17 mouse cellular contexts compared by ENCODE assay signal in the genomic region with DNA sequence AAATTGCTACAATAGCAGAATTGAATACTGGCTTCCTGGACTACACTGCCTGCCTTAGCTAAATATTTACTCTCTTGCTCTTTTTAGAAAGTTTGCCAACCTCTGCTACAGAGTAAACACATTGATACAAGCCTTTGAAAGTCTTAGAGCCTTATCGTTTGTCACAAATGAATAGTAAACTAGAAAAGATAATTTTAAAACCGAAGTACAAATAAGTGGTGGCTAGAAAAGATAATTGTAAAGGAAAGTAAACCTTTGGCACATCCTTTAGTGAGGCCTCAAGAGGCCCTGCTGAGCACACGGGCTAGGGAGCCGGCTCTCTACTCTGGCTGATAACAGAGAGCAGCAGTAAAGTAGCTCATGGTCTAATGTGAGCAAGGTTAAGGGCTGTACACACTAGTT. TPM values are rescaled to one million over a fixed set of nuclear protein-coding genes. Genes with fewer than 3 reads are reported as not detected.
DNase-seq lines count a peak whose midpoint lies in the region; ATAC-seq and TF ChIP-seq lines count a peak whose summit lies in the region.
"Had no signal": no experiment of that assay in that cellular context is flagged by ENCODE, and none has a peak within 500 bp of the region (broad histone marks: within the 10 kb centered on the region; RNA-seq: fewer than 3 reads in every experiment).

No protein-coding gene starts in this region.

- H3K27ac ChIP-seq in heart, embryonic 12.5 days (ENCODE audit: poor library complexity, severe bottlenecking) = no peak overlapping the region
- H3K27ac ChIP-seq in MEL (ENCODE audit: control insufficient read depth, low read depth, low read length) = peak overlapping the region; percentile 46
- H3K27ac ChIP-seq: embryonic facial prominence, embryonic 13.5 days; heart, embryonic 13.5 days; neural tube, embryonic 13.5 days had no signal

- peak; percentile 78; a peak in 3 of 4 replicates for TF ChIP-seq EP300 in MEL (IDR thresholded peaks at IDR 0.05; ENCODE audit: low read depth in 1 of 2, low read length in 2 of 2)

- H3K36me3 ChIP-seq in heart, embryonic 12.5 days = no peaks in the 10 kb centered on the region
- H3K36me3 ChIP-seq in MEL (ENCODE audit: control insufficient read depth in 1 of 2, insufficient read depth in 2 of 2, low read length in 2 of 2) = peaks cover 0 to 17% of the 10 kb centered on the region in 2 experiments; a peak in 2 of 4 replicates
- H3K36me3 ChIP-seq: embryonic facial prominence, embryonic 13.5 days; heart, embryonic 13.5 days; neural tube, embryonic 13.5 days had no signal

- ATAC-seq in heart, embryonic 12.5 days (ENCODE audit: insufficient number of reproducible peaks, low FRiP score) = peak; percentile 73
- ATAC-seq: inflammation-experienced regulatory T-cells, adult 6 months had no signal

- no peak for TF ChIP-seq CTCF in MEL (IDR thresholded peaks at IDR 0.05 in 2 of 3, conservative IDR thresholded peaks at IDR 0.05 in 1 of 3; ENCODE audit: control insufficient read depth in 1 of 3, insufficient read depth in 1 of 3, low read depth in 2 of 3, low read length in 3 of 3, poor library complexity in 1 of 3, severe bottlenecking in 1 of 3)

- no peak for TF ChIP-seq POLR2A in MEL (IDR thresholded peaks at IDR 0.05; ENCODE audit: control insufficient read depth in 1 of 2, insufficient read depth in 1 of 2, low read depth in 1 of 2, low read length in 2 of 2, poor library complexity in 1 of 2)

- H3K9ac ChIP-seq in heart, embryonic 12.5 days = no peak overlapping the region
- peak overlapping the region; percentile 14; the same call in 1 of the 2 replicates for H3K9ac ChIP-seq in MEL (ENCODE audit: control insufficient read depth, low read depth, low read length, poor library complexity, severe bottlenecking)
- H3K9ac ChIP-seq: embryonic facial prominence, embryonic 13.5 days; heart, embryonic 13.5 days; neural tube, embryonic 13.5 days had no signal

- no peaks in the 10 kb centered on the region for H3K9me3 ChIP-seq in heart, embryonic 12.5 days (replicated peaks)
- no peaks in the 10 kb centered on the region for H3K9me3 ChIP-seq in MEL (replicated peaks; ENCODE audit: insufficient read depth, low read length)
- H3K9me3 ChIP-seq: embryonic facial prominence, embryonic 13.5 days; heart, embryonic 13.5 days; neural tube, embryonic 13.5 days had no signal

- intact Hi-C loops in left cerebral cortex, postnatal 4 days (cut with DNase I) = no loop called here

- no peak overlapping the region for H3K4me2 ChIP-seq in heart, embryonic 12.5 days
- H3K4me2 ChIP-seq: embryonic facial prominence, embryonic 13.5 days; heart, embryonic 13.5 days; neural tube, embryonic 13.5 days had no signal

- 22% methylated on average over 4 of the region's 4 CpGs for WGBS in heart, embryonic 12.5 days

- no peaks in the 10 kb centered on the region; the same call in 1 of the 2 replicates for H3K27me3 ChIP-seq in heart, embryonic 12.5 days (replicated peaks)
- no peaks in the 10 kb centered on the region; a peak in 2 of 4 replicates for H3K27me3 ChIP-seq in MEL (ENCODE audit: control insufficient read depth in 1 of 2, insufficient read depth in 2 of 2, low read length in 2 of 2)
- H3K27me3 ChIP-seq: heart, embryonic 13.5 days; neural tube, embryonic 13.5 days had no signal

- peaks cover 10% of the 10 kb centered on the region; the same call in 1 of the 2 replicates for H3K4me1 ChIP-seq in heart, embryonic 12.5 days (replicated peaks)
- peaks cover 10 to 19% of the 10 kb centered on the region in 2 experiments for H3K4me1 ChIP-seq in MEL (ENCODE audit: control insufficient read depth in 1 of 2, insufficient read depth in 2 of 2, low read length in 2 of 2)
- H3K4me1 ChIP-seq: embryonic facial prominence, embryonic 13.5 days had no signal

- DNase-seq in heart, postnatal 4 days = no peak
- peak; percentile 85 for DNase-seq in MEL (ENCODE audit: low read depth, low spot score)
- peak; percentile 39 for DNase-seq in liver
- DNase-seq in lung, postnatal 36 days = peak; percentile 42
- no peak for DNase-seq in frontal cortex, postnatal 36 days (ENCODE audit: low spot score in 2 of 2)
- DNase-seq in neural tube, embryonic 10.5 days (ENCODE audit: extremely low spot score, low spot score) = no peak
- no peak for DNase-seq in left cerebral cortex, postnatal 4 days
- DNase-seq: cerebellum, postnatal 14 days; kidney, postnatal 36 days; right cerebral cortex, postnatal 4 days; thymus, postnatal 36 days had no signal

- H3K4me3 ChIP-seq in heart, embryonic 12.5 days = no peak overlapping the region
- peak overlapping the region in 1 of 2 experiments; percentile 0; a peak in 1 of 4 replicates for H3K4me3 ChIP-seq in MEL (ENCODE audit: control insufficient read depth in 1 of 2, insufficient read depth in 1 of 2, low read depth in 2 of 2, low read length in 2 of 2)
- H3K4me3 ChIP-seq: embryonic facial prominence, embryonic 13.5 days; heart, embryonic 13.5 days; megakaryocyte, embryonic 14.5 days; neural tube, embryonic 13.5 days had no signal

- TF ChIP-seq RAD21 in MEL (IDR thresholded peaks at IDR 0.05; ENCODE audit: low read depth, low read length) = no peak

- H3K79me2 ChIP-seq in MEL (ENCODE audit: control insufficient read depth, insufficient read depth, low read length, poor library complexity) = no peaks in the 10 kb centered on the region

TF ChIP-seq in MEL, 35 proteins besides CTCF, POLR2A, EP300 and RAD21 (continues in another document):
- no peak for TF ChIP-seq USF1 (IDR thresholded peaks at IDR 0.05; ENCODE audit: low read depth, low read length)
- no peak for TF ChIP-seq CHD2 (IDR thresholded peaks at IDR 0.05; ENCODE audit: low read length)
- no peak for TF ChIP-seq ELF1 (IDR thresholded peaks at IDR 0.05; ENCODE audit: low read depth, low read length)
- no peak for TF ChIP-seq SMC3 (IDR thresholded peaks at IDR 0.05; ENCODE audit: low read depth, low read length)
- peak; percentile 48; the same call in 1 of the 2 replicates for TF ChIP-seq TBP (IDR thresholded peaks at IDR 0.05; ENCODE audit: low read depth, low read length)
- no peak for TF ChIP-seq USF2 (IDR thresholded peaks at IDR 0.05; ENCODE audit: borderline replicate concordance in 1 of 2, insufficient read depth in 1 of 2, low read depth in 1 of 2, low read length in 2 of 2)
- TF ChIP-seq JUND (IDR thresholded peaks at IDR 0.05; ENCODE audit: low read depth, low read length) = no peak
- TF ChIP-seq ZMIZ1 (IDR thresholded peaks at IDR 0.05; ENCODE audit: low read depth, low read length) = no peak
- TF ChIP-seq GABPA (IDR thresholded peaks at IDR 0.05; ENCODE audit: low read depth, low read length) = no peak
- TF ChIP-seq NELFE (IDR thresholded peaks at IDR 0.05; ENCODE audit: low read depth, low read length) = no peak
- no peak for TF ChIP-seq ZC3H11A (IDR thresholded peaks at IDR 0.05; ENCODE audit: low read depth, low read length)
- no peak for TF ChIP-seq MYB (IDR thresholded peaks at IDR 0.05; ENCODE audit: low read depth, low read length)
- TF ChIP-seq E2F4 (IDR thresholded peaks at IDR 0.05; ENCODE audit: borderline replicate concordance, low read depth, low read length) = no peak
- TF ChIP-seq CHD1 (IDR thresholded peaks at IDR 0.05; ENCODE audit: low read depth, low read length) = no peak
- no peak for TF ChIP-seq NRF1 (IDR thresholded peaks at IDR 0.05; ENCODE audit: insufficient read depth, low read depth, low read length, poor library complexity, severe bottlenecking)
- no peak for TF ChIP-seq UBTF (IDR thresholded peaks at IDR 0.05; ENCODE audit: borderline replicate concordance, insufficient read depth, low read depth, low read length)
- TF ChIP-seq GATA1 (IDR thresholded peaks at IDR 0.05; ENCODE audit: low read depth, low read length) = peak; percentile 83
- no peak for TF ChIP-seq TAL1 (IDR thresholded peaks at IDR 0.05; ENCODE audit: low read length)
- TF ChIP-seq MAFK (IDR thresholded peaks at IDR 0.05; ENCODE audit: borderline replicate concordance, low read depth, low read length) = no peak
- TF ChIP-seq MAX (IDR thresholded peaks at IDR 0.05; ENCODE audit: low read length) = no peak
- 0 out of 2 replicates have a peak, but pooled peaks have one; percentile 4 for TF ChIP-seq ZNF384 (IDR thresholded peaks at IDR 0.05; ENCODE audit: low read depth, low read length)
- TF ChIP-seq SIN3A (IDR thresholded peaks at IDR 0.05; ENCODE audit: low read length) = peak; percentile 56; the same call in 1 of the 2 replicates
- 0 out of 2 replicates have a peak, but pooled peaks have one; percentile 23 for TF ChIP-seq MYC (IDR thresholded peaks at IDR 0.05; ENCODE audit: low read depth, low read length)
- TF ChIP-seq ETS1 (IDR thresholded peaks at IDR 0.05; ENCODE audit: low read depth, low read length) = peak; percentile 61; the same call in 1 of the 2 replicates
- no peak for TF ChIP-seq ZKSCAN1 (IDR thresholded peaks at IDR 0.05; ENCODE audit: low read depth, low read length)
- no peak for TF ChIP-seq HCFC1 (IDR thresholded peaks at IDR 0.05; ENCODE audit: low read depth, low read length)
- TF ChIP-seq KAT2A (conservative IDR thresholded peaks at IDR 0.05; ENCODE audit: low read depth, low read length) = no peak
- peak; percentile 63; the same call in 1 of the 2 replicates for TF ChIP-seq MXI1 (IDR thresholded peaks at IDR 0.05; ENCODE audit: low read depth, low read length)
- TF ChIP-seq RCOR1 (IDR thresholded peaks at IDR 0.05; ENCODE audit: low read depth, low read length) = peak; percentile 54; the same call in 1 of the 2 replicates
- TF ChIP-seq POLR2AphosphoS5 (IDR thresholded peaks at IDR 0.05; ENCODE audit: borderline replicate concordance, low read depth, low read length) = no peak
- TF ChIP-seq TCF12 (IDR thresholded peaks at IDR 0.05; ENCODE audit: low read depth, low read length) = peak; percentile 77
- no peak for TF ChIP-seq MAZ (IDR thresholded peaks at IDR 0.05; ENCODE audit: low read depth, low read length)

RNA-seq across cellular contexts. Expression of gene Siah1a, which starts 13.4 kb away (rescaled TPM):
- 38.3 and 40.0 TPM in 2 replicates for polyA plus RNA-seq in heart, embryonic 12.5 days (2016; fragmentation: Nextera tagmentation; extraction: Ambion mirVana)
- total RNA-seq in heart, postnatal 4 days (2021) = 10 to 100 TPM; 30.2 to 31.2 TPM
- total RNA-seq in MEL (2012; rRNA removed) = 8.3 and 8.9 TPM in 2 replicates
- 10 to 100 TPM in 1 of 2 experiments, not detected in 1; 12.2 TPM for polyA plus RNA-seq in MEL (2012; ENCODE audit: insufficient read depth in 1 of 2, insufficient read length in 2 of 2, low read depth in 1 of 2, low replicate concordance in 2 of 2, missing spikeins in 1 of 2)
- total RNA-seq in left cerebral cortex, postnatal 4 days (2021) = 10 to 100 TPM; 47.1 to 50.1 TPM

RNA-seq across cellular contexts. Expression of gene Gm10638, which starts 13.6 kb away (rescaled TPM):
- 4.9 and 5.0 TPM in 2 replicates for polyA plus RNA-seq in heart, embryonic 12.5 days (2016; fragmentation: Nextera tagmentation; extraction: Ambion mirVana)
- 1 to 10 TPM; 3.0 to 3.6 TPM for total RNA-seq in heart, postnatal 4 days (2021)
- total RNA-seq in MEL (2012; rRNA removed) = 0.20 and 0.23 TPM in 2 replicates
- under 1 TPM in 1 of 2 experiments, not detected in 1; 0.52 TPM for polyA plus RNA-seq in MEL (2012; ENCODE audit: insufficient read depth in 1 of 2, insufficient read length in 2 of 2, low read depth in 1 of 2, low replicate concordance in 2 of 2, missing spikeins in 1 of 2)
- total RNA-seq in left cerebral cortex, postnatal 4 days (2021) = 1 to 10 TPM; 2.3 to 2.5 TPM

Comparison
In these comparisons a context has a peak if more than half of its experiments do, and no peak if none do; other contexts are left out.
1. DNase-seq: peak in MEL (single experiment), liver (single experiment) and lung, postnatal 36 days (single experiment); none in heart, postnatal 4 days (single experiment), frontal cortex, postnatal 36 days (0 of 2), neural tube, embryonic 10.5 days (single experiment) and left cerebral cortex, postnatal 4 days (single experiment).